Mouse (Mus musculus): ENCODE data around the gene Mns1.

DNA sequence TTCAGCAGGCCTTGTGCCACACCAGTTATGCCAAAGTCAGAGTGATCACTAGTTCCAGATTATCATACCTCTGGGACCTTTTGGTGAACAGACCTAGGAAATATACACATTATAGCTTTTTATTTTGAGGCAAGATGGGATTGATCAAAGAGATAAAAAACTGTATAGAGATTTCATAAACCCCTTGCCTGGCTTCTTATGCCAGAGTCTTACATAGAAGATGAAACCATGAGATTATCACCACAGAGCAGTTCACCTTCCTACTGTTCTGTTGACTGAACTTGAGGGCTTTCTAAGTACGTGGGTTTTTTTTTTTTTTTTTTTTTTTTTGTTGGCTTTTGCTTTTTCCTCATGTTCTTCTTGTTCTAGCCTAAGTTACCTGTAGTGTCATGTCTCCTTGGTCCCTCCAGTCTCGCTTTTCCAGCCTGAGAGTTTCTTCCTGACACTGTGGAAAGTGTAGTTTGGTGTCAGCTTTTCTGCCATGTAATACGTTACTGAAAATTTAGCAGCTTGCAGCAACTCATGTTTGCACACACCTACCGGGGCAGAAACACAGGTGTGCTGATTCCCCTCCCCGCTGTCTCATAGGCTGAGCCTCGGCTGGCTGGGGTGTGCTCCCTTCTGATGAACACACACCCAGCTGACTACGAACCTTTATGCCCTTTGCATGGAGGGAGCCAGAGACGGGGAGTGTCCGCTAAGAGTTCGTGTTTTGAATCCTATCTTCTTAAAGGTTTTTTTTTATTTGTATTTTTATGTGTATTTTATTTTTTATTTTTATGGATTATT is 4.3 kb downstream of the Mns1 start:
- TF ChIP-seq EP300 (IDR thresholded peaks at IDR 0.05; ENCODE audit: insufficient read depth, low read depth, low read length), result no peak
- TF ChIP-seq POLR2A (IDR thresholded peaks at IDR 0.05; ENCODE audit: insufficient read depth, low read length), result no peak

All from ES-Bruce4 (cell line).